Mouse (Mus musculus) heart, adult 8-10 months (tissue): ENCODE data around the gene Plekhh3. TPM values are rescaled to one million over a fixed set of nuclear protein-coding genes. Genes with fewer than 3 reads are reported as not detected.

Experiments used
- DNase-seq: peaks from one replicate; pipeline ENCODE4 v3.0.0; 2022; ENCODE audit warnings: low spot score
- total RNA-seq, 4 experiments: library from RNA; stranded (reverse); gene quantifications; 2 replicates each; pipeline ENCODE4 v1.2.4; 2022

Gene Plekhh3
- 10 to 100 TPM; 23.4 to 29.9 (median 28.1) TPM for total RNA-seq

DNA sequence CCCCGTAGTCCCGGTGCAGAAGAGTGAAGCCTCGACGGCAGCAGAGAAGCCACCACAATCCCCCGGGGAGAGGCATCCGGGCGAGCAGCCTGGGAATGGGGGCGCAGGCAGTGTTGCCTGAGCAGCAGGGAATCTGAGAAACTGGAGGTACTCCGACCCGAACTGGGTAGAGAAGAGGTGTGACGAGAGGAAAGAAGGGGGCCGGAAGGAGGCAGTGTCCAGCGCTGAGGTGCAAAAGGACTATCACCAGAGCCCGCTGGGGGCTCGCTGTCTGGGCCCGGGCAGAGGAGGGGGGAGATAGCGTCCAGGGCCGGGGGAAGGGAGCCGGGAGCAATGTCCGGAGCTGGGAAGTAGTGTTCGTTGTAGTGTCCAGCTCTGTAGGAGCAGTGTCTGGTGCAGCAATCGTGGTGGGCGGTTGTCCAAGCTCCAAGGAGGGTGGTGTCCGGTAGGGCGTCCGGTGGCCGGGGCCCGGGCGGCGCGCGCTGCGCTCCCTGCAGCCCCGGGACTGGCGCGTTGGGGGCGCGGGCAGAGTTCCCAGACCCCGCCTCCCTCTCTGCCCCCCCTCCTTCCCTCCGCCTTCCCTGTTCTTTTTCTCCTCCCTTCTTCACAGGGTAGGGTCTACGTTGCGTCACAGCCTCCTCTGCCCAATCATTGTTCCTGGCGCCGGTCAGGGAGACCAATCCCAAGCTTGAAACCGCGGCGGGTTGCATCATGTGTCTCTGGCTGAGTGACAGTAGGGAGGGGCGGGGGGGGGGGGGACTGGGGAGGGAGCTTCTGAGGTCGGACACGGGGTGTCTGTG lies at the start of gene Plekhh3:
Plekhh3 (minus strand) TSS at position 541 of the 800 bp plus-strand sequence.
- peak; percentile 95 for DNase-seq

DNA sequence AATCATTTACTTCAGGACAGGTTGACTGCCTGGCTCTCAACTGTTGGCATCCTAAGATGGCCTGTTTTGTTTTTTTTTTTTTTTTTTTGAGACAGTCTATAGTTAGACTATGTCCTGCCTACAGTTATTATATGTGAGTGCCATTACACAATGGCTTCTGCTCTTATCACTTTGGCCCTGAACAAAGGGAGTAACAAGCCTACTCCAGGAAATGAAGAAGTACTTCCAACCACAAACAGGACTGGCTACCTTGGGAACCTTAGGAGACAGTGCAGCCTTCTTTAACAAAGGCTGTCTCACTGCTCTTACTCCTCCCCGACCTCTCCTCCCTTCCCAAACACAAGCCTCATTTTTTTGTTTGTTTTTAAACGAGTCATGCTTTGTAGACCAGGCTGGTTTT lies 49.7 kb upstream of the Plekhh3 start:
- no peak for DNase-seq

DNA sequence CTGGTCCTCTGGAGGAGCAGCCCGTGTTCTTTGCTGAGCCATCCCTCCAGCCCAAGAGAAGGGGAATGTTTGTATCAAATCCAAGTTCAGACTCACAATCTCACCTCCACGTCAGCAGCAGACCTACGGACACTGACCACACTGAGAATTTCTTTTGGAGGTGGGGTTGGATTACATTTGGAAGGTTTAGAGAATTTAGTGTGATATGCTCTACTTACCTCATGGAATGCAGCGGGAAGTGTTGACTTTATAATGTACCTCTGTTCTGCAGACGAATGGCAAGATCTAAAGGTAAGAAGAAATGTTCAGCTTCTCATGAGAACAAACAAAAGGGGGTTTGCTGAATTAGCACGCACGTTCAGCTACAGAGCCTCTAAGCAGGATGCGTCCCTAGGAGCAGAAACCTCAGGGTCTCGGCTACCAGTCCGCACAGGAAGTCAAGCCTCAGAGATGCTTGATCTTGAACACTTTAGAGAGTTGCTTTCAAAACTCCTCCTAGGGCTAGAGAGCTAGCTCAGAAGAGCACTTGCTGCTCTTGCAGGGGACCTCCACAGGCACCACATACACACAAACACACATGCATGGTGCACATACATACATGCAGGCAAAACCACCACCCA lies 47.4 kb upstream of the Plekhh3 start:
- DNase-seq: no peak

DNA sequence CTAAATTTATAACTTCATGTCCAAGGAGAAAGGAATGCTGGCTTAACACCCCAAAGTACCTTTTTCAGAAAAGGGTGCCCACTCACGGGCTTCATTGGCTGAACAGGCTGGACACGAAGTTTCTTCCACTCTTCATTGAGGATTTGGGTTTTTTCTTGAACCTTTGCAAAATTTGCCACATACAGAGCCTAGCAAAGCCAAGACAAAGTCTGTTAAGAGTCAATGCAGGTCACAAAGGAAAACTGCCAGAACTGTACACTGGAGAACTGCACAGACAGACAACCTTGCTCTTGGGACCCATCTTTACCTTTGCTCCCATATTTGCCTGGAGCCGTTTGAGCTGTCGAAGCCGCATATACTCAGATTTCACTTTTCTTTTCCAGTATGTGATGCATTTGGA lies 45.8 kb upstream of the Plekhh3 start:
- DNase-seq: no peak

DNA sequence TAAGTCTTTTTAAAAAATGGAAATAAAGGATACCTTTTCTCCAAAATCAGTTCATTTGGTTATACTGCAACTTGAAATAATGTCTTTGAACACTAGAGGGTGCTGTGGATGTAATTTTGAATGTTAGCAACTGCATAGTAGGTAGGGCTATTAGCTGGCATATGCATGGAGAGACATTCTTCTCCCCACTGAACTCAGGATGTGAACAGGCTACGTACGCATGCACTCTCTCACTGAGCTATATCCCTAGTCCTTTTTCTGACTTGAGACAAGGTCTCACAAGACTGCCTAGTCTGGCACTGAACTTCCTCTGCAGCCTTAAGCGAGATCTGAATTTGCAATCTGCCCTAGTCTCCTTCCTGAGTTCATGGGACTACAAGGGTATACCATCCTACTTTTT lies 40.8 kb upstream of the Plekhh3 start:
- DNase-seq: peak; percentile 88

DNA sequence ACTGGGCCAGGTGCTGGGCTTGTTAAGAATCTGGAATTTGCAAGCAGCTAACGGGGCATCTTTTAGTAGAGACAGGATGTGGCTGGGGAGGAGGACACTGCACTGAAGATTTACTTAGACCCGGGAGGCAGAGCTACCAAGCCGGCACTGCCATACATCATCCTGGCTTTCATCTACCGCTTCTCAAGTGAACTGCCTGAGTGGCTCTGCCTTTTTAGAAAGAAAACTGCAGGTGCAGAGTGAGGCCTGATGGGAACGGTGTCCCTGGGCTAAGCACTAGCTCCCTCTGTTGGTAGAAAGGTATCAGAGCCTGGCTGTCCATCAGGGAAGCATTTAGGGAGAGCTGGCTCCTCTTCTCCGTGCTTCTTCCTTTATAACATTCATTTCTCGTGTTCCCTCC lies 29.8 kb upstream of the Plekhh3 start:
- DNase-seq: no peak

DNA sequence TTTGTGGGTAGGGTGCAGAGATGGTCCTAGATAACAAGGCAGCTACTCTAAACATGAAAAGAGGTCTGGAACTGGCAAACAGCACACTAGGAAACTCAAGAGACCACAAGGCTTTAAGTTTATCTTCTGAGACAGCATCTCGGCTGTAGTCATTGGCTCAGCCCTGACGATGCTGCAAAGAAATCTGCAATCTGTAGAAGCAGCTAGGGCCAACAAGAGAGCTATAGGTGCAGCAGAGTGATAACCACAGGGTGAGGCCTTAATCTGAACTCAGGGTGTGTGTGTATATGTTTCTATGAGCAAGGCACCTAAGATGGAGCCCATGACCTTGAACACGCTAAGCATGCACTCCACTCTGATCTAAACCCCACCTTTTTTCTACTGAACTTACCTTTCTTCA lies 28.4 kb upstream of the Plekhh3 start:
- DNase-seq: no peak

DNA sequence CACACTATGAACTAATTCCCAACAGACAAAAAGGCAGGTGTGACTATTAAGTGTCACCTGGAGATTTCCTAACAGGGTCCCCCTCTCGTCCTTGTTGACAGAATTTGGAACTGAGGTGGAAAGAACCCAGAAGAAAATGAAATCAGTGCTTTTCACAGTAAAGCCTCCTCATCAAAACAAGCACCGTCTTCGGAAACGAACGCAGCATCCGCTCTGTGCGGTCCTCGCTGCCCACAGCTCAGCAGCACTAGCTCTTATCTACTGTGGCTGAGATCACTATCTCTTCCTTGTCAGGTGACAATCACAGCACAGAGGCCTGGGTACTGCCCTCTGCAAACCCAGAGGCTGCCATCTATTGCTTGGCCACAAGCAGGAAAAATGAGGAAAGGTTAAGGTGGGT lies 25.0 kb upstream of the Plekhh3 start:
- DNase-seq: no peak

DNA sequence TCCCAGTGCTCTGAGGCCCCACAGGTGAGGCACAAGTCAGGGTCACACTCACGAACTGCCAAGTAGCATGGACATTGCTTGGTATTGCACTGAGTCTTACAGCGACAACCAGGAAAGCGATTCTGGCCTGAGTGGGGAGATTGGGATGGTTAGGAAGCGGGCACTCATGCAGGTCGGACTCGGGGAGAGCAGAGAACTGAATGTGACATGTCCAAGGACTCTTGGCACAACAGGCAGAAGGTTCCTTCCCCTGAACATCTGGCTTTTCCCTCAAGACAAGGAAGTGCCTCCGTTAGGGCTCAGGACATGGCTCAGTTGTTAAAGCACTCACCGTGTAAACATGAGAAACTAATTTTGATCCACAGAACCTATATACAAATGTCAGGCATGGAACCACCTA lies 24.4 kb upstream of the Plekhh3 start:
- DNase-seq: no peak

DNA sequence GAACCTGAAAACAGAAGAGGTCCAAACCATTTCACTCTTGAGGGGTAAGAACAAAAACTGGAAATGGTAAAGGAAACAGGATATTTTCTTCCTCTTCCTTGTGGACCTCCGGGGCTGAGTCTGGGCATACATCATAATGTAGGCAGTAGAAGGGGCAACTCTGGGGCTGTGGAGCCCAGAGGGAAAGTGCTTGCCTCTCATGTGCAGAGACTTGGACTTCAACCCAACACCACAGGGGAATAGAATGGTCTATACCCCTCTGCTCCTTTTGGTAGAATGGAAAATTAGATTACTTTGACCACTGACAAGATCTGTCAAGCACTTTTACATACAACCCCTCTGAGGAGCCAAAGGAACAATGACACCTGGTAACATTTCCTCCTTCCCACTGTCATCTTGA lies 23.9 kb upstream of the Plekhh3 start:
- no peak for DNase-seq

DNA sequence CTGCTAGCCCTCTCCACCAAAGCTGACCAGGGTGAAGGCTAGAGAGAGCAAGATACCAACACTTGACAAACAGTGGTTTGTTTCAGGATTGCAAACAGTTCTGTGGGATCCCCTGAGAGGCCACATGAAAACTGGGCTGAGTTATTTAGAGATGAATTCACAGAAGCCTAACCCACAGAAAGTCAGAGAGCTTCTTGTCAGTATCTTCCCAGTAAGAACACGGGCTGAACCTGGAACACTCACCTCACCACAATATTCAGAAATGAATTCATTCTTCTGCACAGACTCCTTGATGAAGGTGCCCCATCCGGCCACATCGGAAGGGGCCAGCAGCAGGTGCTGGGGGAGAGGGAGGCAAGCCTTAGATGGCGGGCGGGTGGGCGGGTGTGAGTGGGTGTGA lies 23.5 kb upstream of the Plekhh3 start:
- no peak for DNase-seq

DNA sequence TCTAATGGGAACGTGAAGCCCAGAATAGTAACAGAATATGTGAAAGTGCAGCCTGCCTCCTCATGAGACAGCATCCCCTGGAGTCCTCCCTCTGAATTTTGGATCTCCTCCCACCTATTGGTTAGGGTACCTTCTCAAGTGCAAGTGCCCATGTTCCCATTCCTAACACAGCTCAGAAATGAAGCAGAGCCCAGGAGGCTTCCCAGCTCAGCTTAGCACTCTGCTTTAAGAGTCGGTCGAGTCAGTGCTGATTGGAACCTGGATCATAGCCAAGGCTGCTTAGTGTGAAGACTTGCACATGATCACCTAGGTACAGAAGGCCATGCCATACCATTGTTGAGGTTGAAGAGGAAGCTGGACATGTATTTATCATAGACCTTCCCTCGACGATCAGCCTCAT lies 23.0 kb upstream of the Plekhh3 start:
- no peak for DNase-seq

DNA sequence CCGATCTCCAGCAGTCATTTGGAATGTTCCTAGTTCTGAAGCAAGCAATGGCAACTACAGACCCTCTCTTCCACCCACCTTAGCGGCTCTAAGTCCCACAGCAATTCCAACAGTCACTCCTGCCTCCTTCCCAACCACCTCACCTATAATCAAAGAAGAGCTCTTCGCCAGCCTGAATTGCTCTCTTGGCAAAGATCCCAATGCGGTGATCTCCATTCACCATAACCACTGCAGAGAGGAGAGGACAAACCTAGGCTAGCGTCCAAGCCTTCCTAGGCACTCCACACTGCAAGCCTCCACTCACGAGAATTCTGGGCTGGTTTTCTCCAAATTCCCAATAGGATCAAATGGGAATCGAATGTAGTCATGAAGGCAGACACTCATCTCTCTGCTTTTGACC lies 21.9 kb upstream of the Plekhh3 start:
- no peak for DNase-seq

DNA sequence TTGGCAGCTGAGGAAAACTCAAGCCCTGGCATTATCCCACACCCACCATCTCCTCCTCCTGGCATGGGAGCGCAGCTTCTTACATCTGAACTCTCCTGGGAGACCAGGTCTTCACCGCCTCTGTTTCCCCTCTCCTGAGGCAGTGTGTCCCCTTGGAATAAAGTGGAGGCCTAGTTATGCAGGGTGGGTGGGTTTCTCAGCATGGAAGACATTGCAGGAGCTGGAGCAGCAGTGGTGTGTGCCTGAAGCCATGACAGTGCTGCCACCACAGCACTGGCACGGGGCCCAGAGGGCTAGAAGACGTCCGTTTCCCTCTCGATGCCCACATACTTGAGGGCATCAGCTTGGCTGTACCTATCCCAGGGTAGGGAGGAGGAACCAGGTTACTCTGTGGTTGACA lies 21.5 kb upstream of the Plekhh3 start:
- DNase-seq: no peak

DNA sequence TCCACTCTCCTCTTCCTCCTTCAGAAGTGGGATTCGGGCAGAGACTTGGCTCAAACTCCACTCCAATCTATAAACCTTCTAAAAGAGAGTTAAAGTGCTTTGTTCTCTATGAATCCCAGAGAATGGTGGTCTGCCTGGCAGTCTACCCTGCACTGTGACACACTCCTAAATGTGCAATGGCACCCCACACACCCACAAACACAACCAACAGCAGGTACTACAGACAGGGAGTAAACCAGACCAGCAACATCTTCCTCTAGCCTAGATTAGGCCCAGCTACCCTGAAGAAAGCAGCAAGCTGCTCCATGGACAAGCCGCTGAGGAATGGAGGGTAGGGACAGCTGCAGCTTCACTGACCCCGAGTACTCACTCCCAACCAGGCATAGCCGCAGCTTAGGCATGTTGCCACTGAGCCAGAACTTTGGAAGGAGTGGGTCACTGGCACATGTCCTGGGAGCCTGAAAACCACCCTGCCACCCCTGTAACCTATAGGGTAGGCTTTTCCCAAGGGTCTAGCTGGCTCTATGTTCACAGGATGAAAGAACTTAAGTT lies 20.8 kb upstream of the Plekhh3 start:
- no peak for DNase-seq

DNA sequence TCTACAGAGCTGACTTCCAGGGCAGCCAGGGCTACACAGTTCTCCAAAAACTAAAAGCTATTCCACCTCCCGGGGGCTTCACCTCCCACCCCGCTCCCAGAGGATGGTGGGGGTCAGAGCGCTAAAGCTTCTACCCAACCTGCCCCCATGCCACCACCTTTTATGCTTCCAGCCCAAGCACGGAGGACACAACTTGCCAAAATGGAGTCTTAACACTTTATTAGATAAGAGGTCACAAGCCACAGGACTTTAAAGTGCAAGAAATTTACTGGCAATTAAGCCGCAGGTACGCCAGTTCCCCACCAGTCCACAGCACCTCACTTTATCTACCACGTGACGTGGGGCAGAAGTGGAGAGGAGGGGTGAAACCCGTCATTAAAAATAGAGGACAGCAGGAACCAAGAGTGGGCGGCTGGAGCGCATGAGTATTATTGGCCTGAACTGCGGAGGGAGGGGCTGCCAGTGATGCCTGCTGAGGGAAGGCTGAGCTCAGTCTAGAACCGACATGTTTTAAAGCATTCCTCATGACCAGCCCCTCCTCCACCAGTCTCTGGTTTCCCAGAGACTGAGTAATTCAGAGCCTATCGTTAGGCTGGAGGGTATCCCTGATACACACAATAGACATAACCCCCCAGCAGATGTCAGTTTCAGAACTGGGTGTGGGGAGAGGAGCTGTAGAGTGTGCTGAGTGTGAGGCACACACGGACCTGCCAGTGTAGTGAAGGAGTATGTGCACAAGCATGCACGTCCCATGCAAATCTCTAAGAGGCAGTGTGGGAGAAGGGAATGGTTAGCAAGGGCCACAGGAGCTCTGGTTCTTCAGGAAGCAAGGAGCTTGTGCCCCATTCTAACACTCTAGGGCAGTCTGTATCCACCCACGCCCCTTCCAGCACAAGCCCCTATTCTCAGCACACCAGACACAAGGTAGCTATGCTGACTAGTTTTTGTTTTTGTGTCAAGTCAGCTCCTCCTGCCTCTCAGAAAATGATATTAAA lies 20.1 kb upstream of the Plekhh3 start:
- no peak for DNase-seq

DNA sequence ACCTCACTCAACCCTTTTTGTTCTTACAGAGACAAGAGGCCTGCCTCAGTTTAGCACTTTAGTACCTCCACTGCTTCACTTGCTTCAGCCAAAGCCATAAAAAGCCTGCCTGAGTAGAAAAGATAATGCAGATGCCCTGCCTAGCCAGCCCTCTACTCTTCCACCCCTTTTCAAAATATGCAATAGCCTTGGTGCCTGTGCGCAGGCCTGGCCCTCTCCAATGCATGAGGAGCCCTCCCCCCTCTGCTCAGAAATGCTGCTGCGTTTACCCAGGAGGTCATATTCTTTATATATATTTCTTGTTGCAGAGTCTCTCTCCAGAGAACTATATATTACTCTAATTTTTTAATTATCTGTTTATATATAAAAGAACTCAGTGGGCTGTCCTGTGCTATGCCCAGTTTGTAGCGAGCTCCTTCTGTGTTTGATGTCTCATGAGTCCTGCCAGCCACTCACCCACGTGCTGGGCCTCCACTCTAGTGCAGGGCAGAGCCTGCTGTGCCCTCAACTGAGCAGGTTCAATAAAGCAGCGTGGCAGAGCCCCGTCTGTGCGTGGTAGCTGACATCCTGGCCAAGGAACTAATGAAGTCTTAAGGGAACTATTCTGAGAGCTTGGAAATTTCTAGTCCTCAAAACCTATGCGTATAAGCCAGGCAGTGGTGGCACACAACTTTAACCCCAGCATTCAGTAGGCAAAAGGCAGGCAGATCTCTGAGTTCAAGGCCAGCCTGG lies 19.2 kb upstream of the Plekhh3 start:
- DNase-seq: no peak

DNA sequence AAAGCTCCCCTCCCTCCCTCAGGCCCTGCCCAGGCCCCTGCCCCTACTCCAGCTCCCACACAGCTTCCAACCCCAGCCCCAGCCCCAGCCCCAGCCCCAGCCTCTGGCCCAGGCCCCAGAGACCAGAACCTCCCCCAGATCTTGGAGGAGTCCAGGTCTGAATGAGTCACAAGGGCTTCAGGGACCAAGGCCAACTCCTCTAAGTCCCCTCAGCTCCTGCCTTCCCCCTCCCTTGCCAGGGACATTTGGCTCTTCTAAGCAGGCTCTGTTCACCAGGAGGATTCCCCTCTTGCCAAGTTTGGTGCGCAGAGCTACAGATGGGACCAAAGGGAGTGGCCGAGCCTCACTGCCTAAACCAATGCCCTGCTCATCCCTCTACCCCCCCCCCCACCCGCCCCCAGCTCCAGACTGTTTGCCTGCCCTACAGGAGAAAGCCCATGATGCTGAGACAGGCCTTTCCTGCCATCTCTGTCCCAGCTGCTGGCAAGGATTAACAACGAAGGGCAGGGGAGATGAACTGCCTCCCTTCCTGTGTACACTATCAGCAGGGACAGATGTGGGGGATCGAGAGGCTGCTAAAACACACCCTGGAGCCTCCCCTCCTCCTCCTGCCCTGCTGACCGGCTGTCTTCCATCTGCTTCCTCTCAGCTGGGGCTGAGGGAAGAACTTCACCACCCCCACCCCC lies 18.5 kb upstream of the Plekhh3 start:
- DNase-seq: peak; percentile 75

DNA sequence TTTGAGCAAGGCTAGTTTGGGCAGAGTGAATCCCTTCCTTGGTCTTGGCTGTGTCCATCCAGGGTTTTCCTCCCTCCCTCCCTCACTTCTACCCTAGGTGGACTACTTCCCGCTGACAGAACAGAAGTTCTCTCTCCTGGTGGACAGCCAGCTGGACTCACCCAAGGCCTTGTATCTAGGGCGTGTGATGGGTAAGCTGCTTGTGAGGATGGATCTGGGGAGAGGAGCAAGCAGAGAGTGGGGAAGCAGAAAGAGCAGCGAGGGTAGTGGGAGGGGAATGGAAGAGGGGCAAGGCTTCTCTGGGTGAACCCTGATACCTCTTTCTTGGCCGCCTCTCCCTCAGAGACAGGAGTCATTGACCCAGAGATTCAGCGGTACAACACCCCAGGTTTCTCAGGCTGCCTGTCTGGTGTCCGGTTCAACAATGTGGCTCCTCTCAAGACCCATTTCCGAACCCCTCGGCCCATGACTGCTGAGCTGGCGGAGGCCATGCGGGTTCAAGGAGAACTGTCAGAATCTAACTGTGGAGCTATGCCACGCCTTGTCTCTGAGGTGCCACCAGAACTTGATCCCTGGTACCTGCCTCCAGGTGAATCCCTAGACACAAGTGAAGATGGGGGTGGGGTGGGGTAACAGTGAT lies 17.1 kb upstream of the Plekhh3 start:
- DNase-seq: no peak

DNA sequence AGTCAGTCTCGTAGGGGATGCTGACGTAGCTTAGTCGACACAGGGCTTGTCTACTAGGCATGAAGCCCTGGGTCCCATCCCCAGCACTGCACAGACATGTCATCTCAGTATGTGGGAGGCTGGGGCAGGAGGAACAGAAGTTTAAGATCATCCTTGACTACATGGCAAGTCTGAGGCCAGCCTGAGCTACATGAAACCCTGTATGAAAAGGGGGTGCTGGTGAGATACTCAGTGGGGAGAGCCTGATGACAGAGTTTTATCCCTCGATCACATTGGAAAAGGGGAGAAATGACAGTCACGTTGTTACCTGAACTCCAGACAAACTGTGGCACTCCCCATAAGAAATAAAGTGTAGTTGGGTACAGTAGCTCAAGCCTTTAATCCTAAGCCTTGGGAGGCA lies 16.4 kb upstream of the Plekhh3 start:
- DNase-seq: no peak
